Mouse (Mus musculus) gastrocnemius, postnatal 10 days (tissue): ENCODE results near the gene Vash1. TPM values are rescaled to one million over a fixed set of nuclear protein-coding genes. Genes with fewer than 3 reads are reported as not detected.

Experiments used
- DNase-seq: peaks from one replicate; pipeline ENCODE4 v3.0.0; 2021; ENCODE audit warnings: mixed read lengths
- total RNA-seq, 2 experiments: library from RNA; stranded (reverse); gene quantifications; 2 replicates each; pipeline ENCODE4 v1.2.3; 2021

Gene Vash1
- total RNA-seq, 2 experiments from 2014 or later, result 29.9 to 34.5 TPM

GRCm38 (mm10) chr12:86682178-86682577, 3.7 kb downstream of the Vash1 start:
- DNase-seq, result no peak

- DNase-seq, result no peak
Observed at GRCm38 (mm10) chr12:86683698-86684097, 5.2 kb downstream of the Vash1 start.

GRCm38 (mm10) chr12:86685275-86685674, 6.8 kb downstream of the Vash1 start:
- no peak for DNase-seq

- no peak for DNase-seq
Observed at GRCm38 (mm10) chr12:86686551-86687330, 8.2 kb downstream of the Vash1 start.

GRCm38 (mm10) chr12:86687445-86687955, 9.0 kb downstream of the Vash1 start:
- DNase-seq, result no peak

GRCm38 (mm10) chr12:86687971-86688573, 9.6 kb downstream of the Vash1 start:
- no peak for DNase-seq

GRCm38 (mm10) chr12:86688917-86689316, 10.4 kb downstream of the Vash1 start:
- no peak for DNase-seq

GRCm38 (mm10) chr12:86690700-86691485, 12.4 kb downstream of the Vash1 start:
- no peak for DNase-seq

- DNase-seq, result no peak
Observed at GRCm38 (mm10) chr12:86692471-86693356, 14.2 kb downstream of the Vash1 start.

GRCm38 (mm10) chr12:86693389-86693788, 14.9 kb downstream of the Vash1 start:
- no peak for DNase-seq

GRCm38 (mm10) chr12:86694441-86694840, 15.9 kb downstream of the Vash1 start:
- DNase-seq, result no peak

GRCm38 (mm10) chr12:86697996-86698395, 19.5 kb downstream of the Vash1 start:
- DNase-seq, result no peak

GRCm38 (mm10) chr12:86698537-86698936, 20.0 kb downstream of the Vash1 start:
- no peak for DNase-seq

GRCm38 (mm10) chr12:86699965-86700926, 21.7 kb downstream of the Vash1 start:
- no peak for DNase-seq

GRCm38 (mm10) chr12:86700927-86701310, 22.4 kb downstream of the Vash1 start:
- no peak for DNase-seq

- DNase-seq, result no peak
Observed at GRCm38 (mm10) chr12:86701491-86701890, 23.0 kb downstream of the Vash1 start.

GRCm38 (mm10) chr12:86702690-86703089, 24.2 kb downstream of the Vash1 start:
- DNase-seq, result no peak

- no peak for DNase-seq
Observed at GRCm38 (mm10) chr12:86705843-86706242, 27.3 kb downstream of the Vash1 start.

- no peak for DNase-seq
Observed at GRCm38 (mm10) chr12:86714026-86714425, 35.5 kb downstream of the Vash1 start.

- DNase-seq, result peak; percentile 81
Observed at GRCm38 (mm10) chr12:86715401-86715800, 36.9 kb downstream of the Vash1 start.

- no peak for DNase-seq
Observed at GRCm38 (mm10) chr12:86716962-86717361, 38.5 kb downstream of the Vash1 start.
